Mouse (Mus musculus) E14TG2a.4 (cell line): ENCODE measurements at regions not wholly inside any gene's neighbourhood (a gene's known extent, or its start where the extent isn't known, plus 50 kb on each side); places are given as distances from the start of the nearest gene placed in this dataset.
"Not testable (repeated sequence)": the region's sequence is repeated elsewhere in the genome, so short reads cannot be mapped to it uniquely, and the experiment has no call there.

Experiments used
- CTCF ChIP-seq: conservative IDR thresholded peaks from 2 replicates; pipeline ENCODE4 v1.5.1; 2014; ENCODE audit warnings: low read length
- NANOG ChIP-seq: IDR thresholded peaks from 2 replicates; pipeline ENCODE4 v1.6.1; 2014; ENCODE audit warnings: borderline replicate concordance, low read length, mixed read lengths
- POU5F1 ChIP-seq: IDR thresholded peaks from 2 replicates; pipeline ENCODE4 v1.6.1; 2014; ENCODE audit warnings: low read length, borderline replicate concordance

GRCm38 (mm10) chr13:66563616-66564015 is 122.7 kb upstream of the 2410141K09Rik start:
- not testable (repeated sequence) for TF ChIP-seq CTCF, POU5F1, NANOG
